Mouse (Mus musculus): ENCODE results near the gene Rnf13.
"Not testable (repeated sequence)": the region's sequence is repeated elsewhere in the genome, so short reads cannot be mapped to it uniquely, and the experiment has no call there.

Rnf13 gene

GRCm38 (mm10) chr3:57735511-57736370 is at the start of gene Rnf13:
Gene Rnf13, plus strand, starts transcription at chr3:57736062.
- peak; percentile 98 for DNase-seq (ENCODE audit: low spot score)

GRCm38 (mm10) chr3:57691772-57692171 is 44.1 kb upstream of the Rnf13 start:
- DNase-seq (ENCODE audit: low spot score): no peak

- DNase-seq (ENCODE audit: low spot score): peak; percentile 45
Observed at GRCm38 (mm10) chr3:57692719-57693118, 43.1 kb upstream of the Rnf13 start, which contains the start of gene Ankub1. Gene Ankub1, minus strand, starts transcription at chr3:57692799.

GRCm38 (mm10) chr3:57696249-57696648 is 39.6 kb upstream of the Rnf13 start:
- DNase-seq (ENCODE audit: low spot score): no peak

- DNase-seq (ENCODE audit: low spot score): no peak
Observed at GRCm38 (mm10) chr3:57696779-57697178, 39.1 kb upstream of the Rnf13 start.

GRCm38 (mm10) chr3:57714151-57714550 is 21.7 kb upstream of the Rnf13 start:
- DNase-seq (ENCODE audit: low spot score): no peak

GRCm38 (mm10) chr3:57732206-57732915 is 3.5 kb upstream of the Rnf13 start:
- no peak for DNase-seq (ENCODE audit: low spot score)

GRCm38 (mm10) chr3:57736419-57737095 is 695 bp downstream of the Rnf13 start:
- no peak for DNase-seq (ENCODE audit: low spot score)

- DNase-seq (ENCODE audit: low spot score): no peak
Observed at GRCm38 (mm10) chr3:57739830-57740229, 4.0 kb downstream of the Rnf13 start.

GRCm38 (mm10) chr3:57748576-57749267 is 12.9 kb downstream of the Rnf13 start:
- no peak for DNase-seq (ENCODE audit: low spot score)

- no peak for DNase-seq (ENCODE audit: low spot score)
Observed at GRCm38 (mm10) chr3:57776915-57777314, 41.1 kb downstream of the Rnf13 start.

- no peak for DNase-seq (ENCODE audit: low spot score)
Observed at GRCm38 (mm10) chr3:57788472-57788871, 52.6 kb downstream of the Rnf13 start.

- no peak for DNase-seq (ENCODE audit: low spot score)
Observed at GRCm38 (mm10) chr3:57789005-57789962, 53.4 kb downstream of the Rnf13 start.

GRCm38 (mm10) chr3:57791104-57791503 is 55.2 kb downstream of the Rnf13 start:
- no peak for DNase-seq (ENCODE audit: low spot score)

GRCm38 (mm10) chr3:57795071-57795470 is 59.2 kb downstream of the Rnf13 start:
- not testable (repeated sequence) for DNase-seq (ENCODE audit: low spot score)

- DNase-seq (ENCODE audit: low spot score): no peak
Observed at GRCm38 (mm10) chr3:57815447-57815846, 79.6 kb downstream of the Rnf13 start.

- peak; percentile 50 for DNase-seq (ENCODE audit: low spot score)
Observed at GRCm38 (mm10) chr3:57825866-57826265, 90.0 kb downstream of the Rnf13 start.

GRCm38 (mm10) chr3:57833585-57833984 is 97.7 kb downstream of the Rnf13 start:
- no peak for DNase-seq (ENCODE audit: low spot score)

- no peak for DNase-seq (ENCODE audit: low spot score)
Observed at GRCm38 (mm10) chr3:57836911-57837310, 101.0 kb downstream of the Rnf13 start.

- DNase-seq (ENCODE audit: low spot score): no peak
Observed at GRCm38 (mm10) chr3:57843775-57844174, 107.9 kb downstream of the Rnf13 start.

Measured in layer of hippocampus, adult 11-12 months (tissue).